Mouse (Mus musculus) neural tube, embryonic 15.5 days (tissue): Measurements from ENCODE around the gene Dolpp1. TPM values are rescaled to one million over a fixed set of nuclear protein-coding genes. Genes with fewer than 3 reads are reported as not detected.
"Not testable (repeated sequence)": the region's sequence is repeated elsewhere in the genome, so short reads cannot be mapped to it uniquely, and the experiment has no call there.

Experiments used
- ATAC-seq: fragments of 200-750 bp; cut with Nextera tagmentation; 2 replicates; pipeline ENCODE4 v1.8.0; 2017; ENCODE audit warnings: mild to moderate bottlenecking, moderate TSS enrichment, moderate library complexity; ENCODE audit not compliant: low FRiP score
- H3K27ac ChIP-seq: fragments of 300-500 bp; sonication (generic); replicated peaks from 2 replicates; pipeline ENCODE4 v1.5.1; 2015; ENCODE audit warnings: mild to moderate bottlenecking, inconsistent platforms
- H3K27me3 ChIP-seq: fragments of 300-500 bp; sonication (generic); replicated peaks from 2 replicates; pipeline ENCODE4 v1.6.1; 2015; ENCODE audit warnings: inconsistent platforms
- H3K36me3 ChIP-seq: fragments of 300-500 bp; sonication (generic); 2 replicates; pipeline ENCODE4 v1.6.1; 2015; ENCODE audit warnings: inconsistent platforms
- H3K4me1 ChIP-seq: fragments of 300-500 bp; sonication (generic); 2 replicates; pipeline ENCODE4 v1.6.1; 2015; ENCODE audit warnings: inconsistent platforms
- H3K4me2 ChIP-seq: fragments of 300-500 bp; sonication (generic); 2 replicates; pipeline ENCODE4 v1.6.1; 2015; ENCODE audit warnings: inconsistent platforms, mild to moderate bottlenecking, moderate library complexity
- H3K4me3 ChIP-seq: fragments of 300-500 bp; sonication (generic); replicated peaks from 2 replicates; pipeline ENCODE4 v1.5.1; 2015; ENCODE audit warnings: mild to moderate bottlenecking, inconsistent platforms
- H3K9ac ChIP-seq: fragments of 300-500 bp; sonication (generic); replicated peaks from 2 replicates; pipeline ENCODE4 v1.6.1; 2015; ENCODE audit warnings: mild to moderate bottlenecking, inconsistent platforms
- H3K9me3 ChIP-seq: fragments of 300-500 bp; sonication (generic); replicated peaks from 2 replicates; pipeline ENCODE4 v1.6.1; 2016; ENCODE audit warnings: inconsistent platforms
- WGBS: fragments of 180-500 bp; shearing (Covaris S2); methylation state at CpG from one replicate; pipeline ENCODE4 v1.1.7; 2015; ENCODE audit warnings: mixed read lengths; 5-methylcytosine and 5-hydroxymethylcytosine counted together
- polyA plus RNA-seq: library from polyadenylated mRNA; unstranded; fragments of >200 nt; fragmentation: Nextera tagmentation; extraction: Ambion mirVana; gene quantifications from 2 replicates; pipeline ENCODE4 v1.2.1, GENCODE M21; 2015

Dolpp1 gene
- polyA plus RNA-seq, 1 experiment from 2014 or later, result 63.2 TPM

DNA sequence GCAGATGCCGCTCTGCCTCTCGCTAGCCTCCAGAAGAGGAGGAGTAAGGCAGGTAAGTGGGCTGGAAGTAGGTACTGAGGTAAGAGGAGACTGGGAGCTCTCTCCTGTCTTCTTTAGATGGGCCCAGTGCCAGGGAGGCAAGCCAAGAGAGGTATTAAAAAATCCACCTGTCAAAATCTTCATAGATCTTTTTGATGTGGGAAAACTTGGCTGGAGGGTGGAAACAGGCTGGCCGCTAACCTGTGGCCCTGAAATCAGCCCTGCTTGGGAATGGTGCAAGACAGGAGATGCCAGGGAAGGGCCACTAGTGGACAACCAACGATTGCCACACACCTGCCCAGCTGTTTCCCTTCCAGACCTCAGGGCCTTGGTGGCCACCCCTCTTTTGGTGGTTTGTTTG is 22.0 kb downstream of the Dolpp1 start:
- no peaks in the 10 kb centered on the region for H3K27me3 ChIP-seq
- peak overlapping the region; percentile 62 for H3K4me2 ChIP-seq
- no peak for ATAC-seq
- WGBS, result 89% methylated on average over 4 of the region's 4 CpGs
- H3K36me3 ChIP-seq, result peaks cover 33% of the 10 kb centered on the region
- no peaks in the 10 kb centered on the region for H3K9me3 ChIP-seq
- H3K27ac ChIP-seq, result no peak overlapping the region
- peak overlapping the region; percentile 88; the same call in 1 of the 2 replicates for H3K9ac ChIP-seq
- peaks cover 53% of the 10 kb centered on the region for H3K4me1 ChIP-seq
- H3K4me3 ChIP-seq, result peak overlapping the region; percentile 91

DNA sequence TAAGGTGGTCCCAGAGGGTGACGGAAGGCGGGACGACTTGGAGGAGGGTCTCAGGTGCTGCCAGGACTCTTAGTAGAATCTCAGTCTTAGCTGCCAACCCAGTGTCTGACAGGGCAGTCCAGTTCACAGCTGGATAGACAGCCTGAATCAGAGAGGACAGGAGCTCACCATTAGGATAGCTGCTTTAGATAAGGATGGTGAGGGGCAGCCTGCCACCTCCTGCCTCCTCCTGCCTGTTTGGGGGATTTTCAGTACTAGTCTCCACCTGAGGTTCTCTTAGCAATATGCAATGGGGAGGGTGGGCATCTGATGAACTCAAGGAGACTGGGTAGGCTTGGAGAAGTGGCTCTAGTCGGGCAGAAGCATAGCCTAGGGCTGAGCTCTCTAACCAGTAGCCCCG is 22.6 kb downstream of the Dolpp1 start:
- Histone ChIP-seq H3K9ac (peak overlapping the region; percentile 88), H3K27ac (peak overlapping the region; percentile 98), H3K4me3 (peak overlapping the region; percentile 91), H3K4me1 (peaks cover 58% of the 10 kb centered on the region), H3K9me3 (no peaks in the 10 kb centered on the region), H3K27me3 (no peaks in the 10 kb centered on the region), H3K4me2 (peak overlapping the region; percentile 62), H3K36me3 (peaks cover 29% of the 10 kb centered on the region)
- ATAC-seq, result no peak; the same call in 1 of the 2 replicates
- 41% methylated on average over 5 of the region's 5 CpGs for WGBS

DNA sequence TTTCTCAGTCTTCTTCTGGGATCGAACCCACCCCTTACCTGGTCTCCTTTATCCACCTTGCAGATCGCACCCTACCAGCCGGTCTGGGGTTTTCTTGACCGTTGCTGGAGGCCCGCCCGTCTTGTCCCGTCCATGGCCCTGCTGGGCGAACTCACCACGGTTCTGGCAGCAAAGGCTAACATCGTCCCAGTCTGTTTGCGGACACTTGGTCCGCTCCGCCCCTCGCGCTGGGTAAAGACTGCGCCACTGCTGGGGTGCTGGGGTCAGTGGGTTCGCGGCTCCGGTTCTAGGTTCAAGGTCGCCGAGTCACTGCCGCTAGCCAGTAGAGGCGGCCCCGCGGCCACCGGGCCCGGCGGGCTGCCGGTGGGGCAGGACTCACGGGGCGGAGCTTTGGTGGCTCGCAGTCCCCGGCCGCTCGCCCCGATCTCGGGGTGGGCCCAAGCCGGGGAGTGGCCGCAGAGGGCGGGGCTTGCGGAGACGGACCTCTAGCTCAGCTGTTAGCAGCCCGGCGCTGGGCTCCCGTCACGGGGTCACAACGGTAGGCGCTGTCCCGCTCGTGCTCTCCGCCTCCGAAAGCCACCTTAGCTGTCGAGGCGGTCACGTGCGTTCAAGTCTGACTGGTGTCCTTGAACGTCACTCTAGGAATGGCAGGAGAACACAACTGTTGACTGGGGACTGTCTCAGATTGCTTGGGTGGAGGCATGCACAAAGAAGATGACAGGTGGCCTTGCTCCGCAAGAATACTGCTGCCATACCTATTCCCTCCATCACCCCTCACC is 23.3 kb downstream of the Dolpp1 start, which contains the start of gene Crat:
TSS of gene Crat (minus strand) at position 657 of the 779 bp plus-strand sequence.
- Histone ChIP-seq H3K4me2 (peak within 1 kb of the TSS; percentile 62), H3K9me3 (no peaks in the 10 kb centered on the region), H3K27me3 (no peaks in the 10 kb centered on the region), H3K9ac (peak within 1 kb of the TSS; percentile 88), H3K27ac (peak within 1 kb of the TSS; percentile 98), H3K36me3 (peaks cover 22% of the 10 kb centered on the region), H3K4me1 (peaks cover 58% of the 10 kb centered on the region), H3K4me3 (peak within 1 kb of the TSS; percentile 91)
- ATAC-seq, result peak; percentile 89
- 1% methylated on average over 52 of the region's 58 CpGs for WGBS

GRCm38 (mm10) chr2:30415936-30416648 is 24.0 kb downstream of the Dolpp1 start, which contains the start of gene Ptpa:
TSS of gene Ptpa (plus strand) at chr2:30416039.
- under 1% methylated on average over 60 of the region's 67 CpGs for WGBS
- H3K4me3 ChIP-seq, result peak within 1 kb of the TSS; percentile 91
- no peaks in the 10 kb centered on the region for H3K9me3 ChIP-seq
- H3K27me3 ChIP-seq, result no peaks in the 10 kb centered on the region
- peaks cover 18% of the 10 kb centered on the region for H3K36me3 ChIP-seq
- H3K4me2 ChIP-seq, result peak within 1 kb of the TSS; percentile 62
- ATAC-seq, result peak; percentile 94
- H3K9ac ChIP-seq, result peak within 1 kb of the TSS; percentile 88
- H3K4me1 ChIP-seq, result peaks cover 59% of the 10 kb centered on the region
- H3K27ac ChIP-seq, result peak within 1 kb of the TSS; percentile 98

- Histone ChIP-seq H3K9ac (peak overlapping the region; percentile 88), H3K4me3 (peak overlapping the region; percentile 91), H3K4me1 (peaks cover 63% of the 10 kb centered on the region), H3K9me3 (no peaks in the 10 kb centered on the region), H3K27ac (peak overlapping the region; percentile 98), H3K27me3 (no peaks in the 10 kb centered on the region), H3K36me3 (peaks cover 15% of the 10 kb centered on the region), H3K4me2 (peak overlapping the region; percentile 62)
- ATAC-seq, result no peak
- WGBS, result 0% methylated on average over 7 of the region's 7 CpGs
Measured at GRCm38 (mm10) chr2:30416649-30416965, 24.6 kb downstream of the Dolpp1 start.

DNA sequence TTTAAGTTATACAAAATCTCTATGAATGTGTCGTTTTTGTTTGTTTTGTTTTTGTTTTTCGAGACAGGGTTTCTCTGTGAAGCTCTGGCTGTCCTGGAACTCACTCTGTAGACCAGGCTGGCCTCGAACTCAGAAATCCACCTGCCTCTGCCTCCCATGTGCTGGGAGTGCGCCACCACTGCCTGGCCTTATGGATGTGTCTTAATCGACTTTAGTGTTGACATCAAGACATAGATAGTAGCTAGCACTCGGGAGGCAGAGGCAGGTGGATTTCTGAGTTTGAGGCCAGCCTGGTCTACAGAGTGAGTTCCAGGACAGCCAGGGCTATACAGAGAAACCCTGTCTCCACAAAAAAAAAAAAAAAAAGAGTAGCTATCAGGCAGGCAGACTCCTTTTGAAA is 25.1 kb downstream of the Dolpp1 start:
- Histone ChIP-seq H3K9ac (peak overlapping the region; percentile 88; the same call in 1 of the 2 replicates), H3K4me2 (peak overlapping the region; percentile 62), H3K4me1 (peaks cover 63% of the 10 kb centered on the region), H3K4me3 (peak overlapping the region; percentile 91)
- H3K9me3 ChIP-seq, ATAC-seq, H3K36me3 ChIP-seq, H3K27me3 ChIP-seq, H3K27ac ChIP-seq: not testable (repeated sequence)
- WGBS, result 84% methylated on average over 6 of the region's 6 CpGs

GRCm38 (mm10) chr2:30417595-30418165 is 25.6 kb downstream of the Dolpp1 start:
- no peak overlapping the region for H3K4me3 ChIP-seq
- peaks cover 5% of the 10 kb centered on the region for H3K36me3 ChIP-seq
- peak overlapping the region; percentile 62 for H3K4me2 ChIP-seq
- peaks cover 60% of the 10 kb centered on the region for H3K4me1 ChIP-seq
- H3K27ac ChIP-seq, result no peak overlapping the region
- H3K27me3 ChIP-seq, result no peaks in the 10 kb centered on the region
- ATAC-seq, result no peak
- 54% methylated on average over 5 of the region's 5 CpGs for WGBS
- no peak overlapping the region; the same call in 1 of the 2 replicates for H3K9ac ChIP-seq
- no peaks in the 10 kb centered on the region for H3K9me3 ChIP-seq

DNA sequence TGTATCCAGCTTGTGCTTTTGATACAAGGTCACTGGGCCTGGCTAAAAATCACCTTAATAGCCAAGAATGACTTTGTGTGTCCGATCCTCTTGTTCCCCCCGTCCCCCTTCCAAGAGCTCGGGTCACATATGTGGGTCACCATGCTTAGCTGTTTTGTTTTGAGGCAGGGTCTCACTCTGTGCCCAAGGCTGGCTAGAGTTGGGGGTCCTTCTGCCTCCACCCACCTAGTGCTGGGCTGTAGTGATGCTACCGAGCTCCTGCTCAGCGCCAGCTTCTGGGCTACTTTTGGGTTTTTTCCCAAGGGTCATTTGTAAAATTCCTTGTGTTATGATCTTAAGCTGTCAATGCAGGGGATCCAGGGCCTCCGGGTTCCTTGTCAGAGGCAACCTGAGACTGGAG is 26.2 kb downstream of the Dolpp1 start:
- H3K36me3 ChIP-seq, result peaks cover 2% of the 10 kb centered on the region; the same call in 1 of the 2 replicates
- 71% methylated on average over 6 of the region's 6 CpGs for WGBS
- H3K9ac ChIP-seq, result peak overlapping the region; percentile 5; the same call in 1 of the 2 replicates
- H3K4me3 ChIP-seq, result no peak overlapping the region
- H3K4me1 ChIP-seq, result peaks cover 54% of the 10 kb centered on the region
- no peaks in the 10 kb centered on the region for H3K27me3 ChIP-seq
- no peaks in the 10 kb centered on the region for H3K9me3 ChIP-seq
- no peak overlapping the region for H3K27ac ChIP-seq
- H3K4me2 ChIP-seq, result peak overlapping the region; percentile 62
- ATAC-seq, result no peak

- Histone ChIP-seq H3K27me3 (no peaks in the 10 kb centered on the region), H3K9ac (0 out of 2 replicates have a peak overlapping the region, but pooled peaks have one; percentile 6), H3K4me3 (0 out of 2 replicates have a peak overlapping the region, but pooled peaks have one; percentile 2), H3K4me2 (peak overlapping the region; percentile 62), H3K36me3 (peaks cover 2% of the 10 kb centered on the region; the same call in 1 of the 2 replicates), H3K4me1 (peaks cover 46% of the 10 kb centered on the region), H3K27ac (peak overlapping the region; percentile 34; the same call in 1 of the 2 replicates), H3K9me3 (no peaks in the 10 kb centered on the region)
- no peak for ATAC-seq
- 27% methylated on average over 10 of the region's 10 CpGs for WGBS
Measured at GRCm38 (mm10) chr2:30419112-30419511, 27.1 kb downstream of the Dolpp1 start.

DNA sequence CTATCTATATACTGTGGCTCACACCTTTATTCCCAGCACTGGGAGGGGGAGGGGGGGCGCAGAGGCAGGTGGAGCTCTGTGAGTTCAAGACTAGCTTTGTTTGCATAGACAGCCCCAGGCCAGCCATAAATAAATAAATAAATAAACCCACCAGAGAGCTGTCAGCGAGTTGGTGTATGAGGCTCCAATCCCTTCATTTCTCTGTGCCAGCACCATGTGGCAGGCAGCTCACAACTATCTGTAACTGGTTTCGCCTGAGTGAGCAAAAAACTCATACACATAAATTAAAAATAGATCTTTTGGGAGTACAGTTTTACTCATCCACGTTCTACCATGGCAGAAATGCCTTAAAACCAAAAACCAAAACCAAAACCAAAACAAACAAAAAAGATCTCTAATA is 29.4 kb downstream of the Dolpp1 start:
- no peaks in the 10 kb centered on the region for H3K9me3 ChIP-seq
- H3K9ac ChIP-seq, result no peak overlapping the region
- H3K4me3 ChIP-seq, result no peak overlapping the region
- peaks cover 5% of the 10 kb centered on the region for H3K36me3 ChIP-seq
- H3K27me3 ChIP-seq, result no peaks in the 10 kb centered on the region
- peaks cover 35% of the 10 kb centered on the region for H3K4me1 ChIP-seq
- H3K4me2 ChIP-seq, result no peak overlapping the region
- ATAC-seq, result no peak
- H3K27ac ChIP-seq, result no peak overlapping the region
- WGBS, result 48% methylated on average over 4 of the region's 4 CpGs

- H3K4me2 ChIP-seq, result no peak overlapping the region
- ATAC-seq, result no peak
- H3K36me3 ChIP-seq, result peaks cover 76% of the 10 kb centered on the region
- H3K4me3 ChIP-seq, result no peak overlapping the region
- no peak overlapping the region for H3K27ac ChIP-seq
- H3K27me3 ChIP-seq, result no peaks in the 10 kb centered on the region
- H3K9ac ChIP-seq, result no peak overlapping the region
- no peaks in the 10 kb centered on the region for H3K4me1 ChIP-seq
- H3K9me3 ChIP-seq, result no peaks in the 10 kb centered on the region
Measured at GRCm38 (mm10) chr2:30429156-30429555, 37.1 kb downstream of the Dolpp1 start.
